Mouse (Mus musculus) neural tube, embryonic 15.5 days (tissue): Measurements from ENCODE around the gene Adamtsl1. TPM values are rescaled to one million over a fixed set of nuclear protein-coding genes. Genes with fewer than 3 reads are reported as not detected.

Source experiments
- ATAC-seq: fragments of 200-750 bp; cut with Nextera tagmentation; 2 replicates; pipeline ENCODE4 v1.8.0; 2017; ENCODE audit warnings: mild to moderate bottlenecking, moderate TSS enrichment, moderate library complexity; ENCODE audit not compliant: low FRiP score
- H3K27ac ChIP-seq: fragments of 300-500 bp; sonication (generic); replicated peaks from 2 replicates; pipeline ENCODE4 v1.5.1; 2015; ENCODE audit warnings: mild to moderate bottlenecking, inconsistent platforms
- H3K27me3 ChIP-seq: fragments of 300-500 bp; sonication (generic); replicated peaks from 2 replicates; pipeline ENCODE4 v1.6.1; 2015; ENCODE audit warnings: inconsistent platforms
- H3K36me3 ChIP-seq: fragments of 300-500 bp; sonication (generic); 2 replicates; pipeline ENCODE4 v1.6.1; 2015; ENCODE audit warnings: inconsistent platforms
- H3K4me1 ChIP-seq: fragments of 300-500 bp; sonication (generic); 2 replicates; pipeline ENCODE4 v1.6.1; 2015; ENCODE audit warnings: inconsistent platforms
- H3K4me2 ChIP-seq: fragments of 300-500 bp; sonication (generic); 2 replicates; pipeline ENCODE4 v1.6.1; 2015; ENCODE audit warnings: inconsistent platforms, mild to moderate bottlenecking, moderate library complexity
- H3K4me3 ChIP-seq: fragments of 300-500 bp; sonication (generic); replicated peaks from 2 replicates; pipeline ENCODE4 v1.5.1; 2015; ENCODE audit warnings: mild to moderate bottlenecking, inconsistent platforms
- H3K9ac ChIP-seq: fragments of 300-500 bp; sonication (generic); replicated peaks from 2 replicates; pipeline ENCODE4 v1.6.1; 2015; ENCODE audit warnings: mild to moderate bottlenecking, inconsistent platforms
- H3K9me3 ChIP-seq: fragments of 300-500 bp; sonication (generic); replicated peaks from 2 replicates; pipeline ENCODE4 v1.6.1; 2016; ENCODE audit warnings: inconsistent platforms
- WGBS: fragments of 180-500 bp; shearing (Covaris S2); methylation state at CpG from one replicate; pipeline ENCODE4 v1.1.7; 2015; ENCODE audit warnings: mixed read lengths; 5-methylcytosine and 5-hydroxymethylcytosine counted together
- polyA plus RNA-seq: library from polyadenylated mRNA; unstranded; fragments of >200 nt; fragmentation: Nextera tagmentation; extraction: Ambion mirVana; gene quantifications from 2 replicates; pipeline ENCODE4 v1.2.1, GENCODE M21; 2015

Adamtsl1 gene
- polyA plus RNA-seq, 1 experiment from 2014 or later = 13.0 TPM

DNA sequence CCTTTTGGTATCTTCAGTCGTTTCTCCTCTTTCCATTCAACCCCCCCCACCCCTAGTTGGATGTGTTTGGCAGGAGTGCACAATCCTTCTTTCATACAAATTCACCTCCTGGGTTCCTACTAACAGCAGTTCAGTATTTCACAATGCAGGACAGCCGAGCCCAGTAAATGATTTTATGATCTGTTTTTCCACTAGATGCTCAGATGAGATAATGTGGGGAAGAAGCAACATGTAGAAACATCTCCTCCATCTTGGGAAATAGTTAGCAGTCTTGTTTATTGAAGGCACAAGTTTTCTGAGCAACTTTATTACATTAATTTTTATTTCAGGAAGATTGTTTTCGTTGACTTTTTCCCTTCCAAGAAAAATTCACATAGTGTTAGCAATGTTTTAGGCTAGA lies 40.7 kb downstream of the Adamtsl1 start:
- no peaks in the 10 kb centered on the region for H3K9me3 ChIP-seq
- no peak overlapping the region for H3K4me2 ChIP-seq
- 55% methylated on average over 3 of the region's 3 CpGs for WGBS

GRCm38 (mm10) chr4:85559753-85560152 lies 45.8 kb downstream of the Adamtsl1 start:
- WGBS = 82% methylated on average over 6 of the region's 6 CpGs
- no peak for ATAC-seq
- no peak overlapping the region for H3K9ac ChIP-seq
- H3K4me2 ChIP-seq = no peak overlapping the region
- no peaks in the 10 kb centered on the region for H3K9me3 ChIP-seq
- no peak overlapping the region for H3K27ac ChIP-seq
- H3K36me3 ChIP-seq = no peaks in the 10 kb centered on the region
- H3K4me3 ChIP-seq = no peak overlapping the region
- H3K27me3 ChIP-seq = no peaks in the 10 kb centered on the region
- H3K4me1 ChIP-seq = no peaks in the 10 kb centered on the region

More for the DNA sequence above, 40.7 kb downstream of the Adamtsl1 start:
- Histone ChIP-seq H3K36me3 (no peaks in the 10 kb centered on the region), H3K4me3 (no peak overlapping the region), H3K27ac (no peak overlapping the region), H3K27me3 (no peaks in the 10 kb centered on the region), H3K9ac (no peak overlapping the region), H3K4me1 (no peaks in the 10 kb centered on the region)
- ATAC-seq = no peak

- ATAC-seq = no peak
- Histone ChIP-seq H3K36me3 (no peaks in the 10 kb centered on the region), H3K4me1 (no peaks in the 10 kb centered on the region), H3K27me3 (no peaks in the 10 kb centered on the region), H3K4me3 (no peak overlapping the region), H3K4me2 (no peak overlapping the region), H3K9me3 (no peaks in the 10 kb centered on the region), H3K27ac (no peak overlapping the region), H3K9ac (no peak overlapping the region)
- WGBS = 78% methylated on average over 2 of the region's 2 CpGs
Observed at GRCm38 (mm10) chr4:85585426-85585825, 71.5 kb downstream of the Adamtsl1 start.

DNA sequence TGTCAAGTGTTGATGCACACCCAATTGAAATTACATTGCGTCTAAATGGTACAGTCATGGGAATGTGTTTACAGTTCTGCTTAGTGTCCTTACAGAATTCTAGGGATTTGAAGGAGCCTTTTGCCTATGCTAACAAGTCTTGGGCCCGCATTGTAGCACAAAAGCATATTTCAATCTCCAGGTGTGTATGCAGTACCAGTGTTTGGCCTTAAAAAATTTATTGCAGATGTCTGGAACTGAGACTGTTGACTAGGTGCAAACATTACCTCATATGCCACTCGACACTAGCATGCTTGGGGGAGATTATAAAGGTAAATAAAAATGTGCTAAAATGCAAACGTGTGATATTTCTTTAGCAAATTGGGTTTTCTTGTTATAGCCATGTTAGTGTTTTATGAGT lies 75.0 kb downstream of the Adamtsl1 start:
- no peak overlapping the region for H3K27ac ChIP-seq
- ATAC-seq = no peak
- H3K9ac ChIP-seq = no peak overlapping the region
- no peak overlapping the region for H3K4me2 ChIP-seq
- no peaks in the 10 kb centered on the region for H3K36me3 ChIP-seq
- no peaks in the 10 kb centered on the region for H3K9me3 ChIP-seq
- H3K4me1 ChIP-seq = no peaks in the 10 kb centered on the region
- 87% methylated on average over 4 of the region's 4 CpGs for WGBS
- H3K27me3 ChIP-seq = no peaks in the 10 kb centered on the region
- H3K4me3 ChIP-seq = no peak overlapping the region

DNA sequence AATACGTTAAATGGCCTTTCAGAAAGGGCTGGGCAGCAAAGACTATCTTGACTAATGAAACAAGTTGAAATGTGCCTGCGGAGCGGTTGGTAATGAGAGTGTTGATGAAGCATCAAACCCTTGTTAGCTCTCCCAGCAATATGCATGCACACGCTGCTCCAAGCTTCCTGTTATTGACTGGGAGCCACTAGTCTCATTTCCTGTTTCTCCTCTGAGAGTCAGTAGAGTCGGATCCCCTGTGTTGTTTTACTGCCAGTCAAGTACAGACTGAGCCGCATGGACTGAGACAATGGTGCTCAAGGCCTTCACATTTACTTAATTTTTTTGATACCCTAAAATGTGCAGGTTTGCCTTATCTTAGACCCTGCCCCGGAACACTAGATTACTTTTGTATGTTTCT lies 77.1 kb downstream of the Adamtsl1 start:
- no peaks in the 10 kb centered on the region for H3K36me3 ChIP-seq
- no peak overlapping the region for H3K27ac ChIP-seq
- no peaks in the 10 kb centered on the region for H3K9me3 ChIP-seq
- no peak overlapping the region for H3K4me2 ChIP-seq
- H3K27me3 ChIP-seq = no peaks in the 10 kb centered on the region
- no peak; the same call in 1 of the 2 replicates for ATAC-seq
- no peak overlapping the region for H3K9ac ChIP-seq
- no peak overlapping the region for H3K4me3 ChIP-seq
- H3K4me1 ChIP-seq = no peaks in the 10 kb centered on the region
- 56% methylated on average over 7 of the region's 7 CpGs for WGBS

DNA sequence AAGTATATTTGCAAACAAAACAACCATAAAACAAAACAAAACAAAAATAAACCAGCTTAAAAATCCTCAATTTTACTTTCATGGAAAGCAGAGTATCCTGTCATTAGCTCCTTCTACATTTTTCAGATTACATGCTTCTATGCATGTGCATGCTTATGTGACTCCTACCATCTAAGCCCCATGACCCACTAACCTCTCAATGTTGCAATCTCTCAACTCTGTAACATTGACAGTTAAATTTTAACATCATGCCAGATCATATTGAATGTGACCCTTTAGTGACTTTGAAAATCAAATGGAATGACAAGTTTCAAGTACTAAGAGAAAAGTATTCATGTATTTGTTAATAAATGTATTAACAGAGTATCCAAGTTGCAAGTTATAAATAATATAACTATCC lies 80.2 kb downstream of the Adamtsl1 start:
- Histone ChIP-seq H3K4me1 (no peaks in the 10 kb centered on the region), H3K4me2 (no peak overlapping the region), H3K27me3 (no peaks in the 10 kb centered on the region), H3K36me3 (no peaks in the 10 kb centered on the region), H3K27ac (no peak overlapping the region), H3K9me3 (no peaks in the 10 kb centered on the region), H3K4me3 (no peak overlapping the region), H3K9ac (no peak overlapping the region)
- ATAC-seq = no peak

GRCm38 (mm10) chr4:85613331-85613730 lies 99.4 kb downstream of the Adamtsl1 start:
- Histone ChIP-seq H3K27ac (no peak overlapping the region), H3K9me3 (no peaks in the 10 kb centered on the region), H3K27me3 (no peaks in the 10 kb centered on the region), H3K36me3 (no peaks in the 10 kb centered on the region), H3K9ac (no peak overlapping the region), H3K4me3 (no peak overlapping the region), H3K4me1 (no peaks in the 10 kb centered on the region), H3K4me2 (no peak overlapping the region)
- no peak for ATAC-seq
- 76% methylated on average over 3 of the region's 3 CpGs for WGBS

DNA sequence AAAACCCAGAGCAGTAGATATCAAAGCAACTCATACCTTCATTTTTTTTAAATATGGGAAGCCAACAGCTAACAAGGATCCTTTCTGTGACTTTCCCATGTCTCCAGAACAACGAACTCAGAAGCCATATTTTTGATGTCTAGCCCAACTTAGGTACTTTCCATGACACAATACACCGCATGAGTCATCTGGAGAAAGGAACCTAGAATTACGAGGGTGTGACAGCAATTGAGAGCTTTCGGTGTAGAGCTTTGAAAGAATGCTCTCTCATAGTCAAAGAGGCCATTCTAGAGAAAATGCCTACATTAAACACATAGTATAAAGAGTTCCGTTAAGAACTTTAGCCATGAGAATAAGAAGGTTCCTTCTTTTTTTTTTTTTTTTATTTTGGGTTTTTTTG lies 104.8 kb downstream of the Adamtsl1 start:
- H3K27me3 ChIP-seq = no peaks in the 10 kb centered on the region
- no peak overlapping the region for H3K9ac ChIP-seq
- 89% methylated on average over 5 of the region's 5 CpGs for WGBS
- no peak for ATAC-seq
- no peak overlapping the region for H3K4me2 ChIP-seq
- no peaks in the 10 kb centered on the region for H3K4me1 ChIP-seq
- no peaks in the 10 kb centered on the region for H3K36me3 ChIP-seq
- H3K9me3 ChIP-seq = no peaks in the 10 kb centered on the region
- H3K4me3 ChIP-seq = no peak overlapping the region
- H3K27ac ChIP-seq = no peak overlapping the region

DNA sequence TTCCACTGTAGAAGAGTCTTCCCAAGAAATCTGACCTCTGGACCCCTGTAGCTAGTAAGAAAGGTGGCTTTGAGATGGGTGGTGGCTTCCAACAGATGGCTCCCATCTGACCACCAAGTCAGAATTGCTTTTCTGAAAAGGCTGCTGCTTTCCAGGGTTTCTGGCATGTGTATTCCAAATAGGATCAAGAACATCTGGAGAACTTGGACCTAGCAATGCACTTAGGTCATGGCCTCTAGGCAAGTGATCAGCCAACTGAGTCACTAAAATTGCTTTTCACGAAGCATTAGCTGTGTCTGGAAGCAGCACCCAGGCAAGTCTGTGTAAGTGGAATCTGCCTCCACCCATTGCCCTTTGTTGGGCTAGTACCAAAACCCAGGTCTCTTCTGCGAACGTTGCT lies 105.3 kb downstream of the Adamtsl1 start:
- no peak for ATAC-seq
- no peaks in the 10 kb centered on the region for H3K4me1 ChIP-seq
- H3K4me2 ChIP-seq = no peak overlapping the region
- no peaks in the 10 kb centered on the region for H3K36me3 ChIP-seq
- no peak overlapping the region for H3K9ac ChIP-seq
- no peaks in the 10 kb centered on the region for H3K27me3 ChIP-seq
- no peaks in the 10 kb centered on the region for H3K9me3 ChIP-seq
- H3K4me3 ChIP-seq = no peak overlapping the region
- no peak overlapping the region for H3K27ac ChIP-seq
- WGBS = 85% methylated on average over 3 of the region's 3 CpGs

DNA sequence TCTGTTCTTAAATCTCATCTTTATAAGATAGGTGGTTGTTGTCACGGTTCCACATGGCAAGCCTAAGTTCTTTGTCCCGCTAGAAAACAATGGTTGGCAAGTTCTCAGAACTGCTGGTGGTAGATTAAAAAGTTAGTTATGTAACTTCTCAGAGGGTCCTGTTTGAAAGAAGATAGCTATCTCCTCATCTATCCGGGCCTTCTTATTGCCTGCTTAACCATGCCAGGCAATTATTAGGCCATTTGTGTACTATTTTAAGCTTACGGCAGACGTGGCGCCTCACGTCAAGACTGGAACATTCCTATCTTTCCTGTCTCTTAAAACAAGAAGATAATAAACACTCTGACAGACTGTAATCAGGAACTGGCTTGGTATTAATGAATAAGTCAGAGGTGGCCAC lies 115.4 kb downstream of the Adamtsl1 start:
- Histone ChIP-seq H3K4me2 (no peak overlapping the region), H3K36me3 (no peaks in the 10 kb centered on the region), H3K27ac (no peak overlapping the region), H3K9me3 (no peaks in the 10 kb centered on the region), H3K4me3 (no peak overlapping the region), H3K27me3 (no peaks in the 10 kb centered on the region), H3K9ac (no peak overlapping the region), H3K4me1 (no peaks in the 10 kb centered on the region)
- no peak for ATAC-seq
- 87% methylated on average over 7 of the region's 7 CpGs for WGBS

GRCm38 (mm10) chr4:85669271-85669670 lies 155.3 kb downstream of the Adamtsl1 start:
- no peaks in the 10 kb centered on the region for H3K9me3 ChIP-seq
- ATAC-seq = no peak
- peaks cover 5% of the 10 kb centered on the region; the same call in 1 of the 2 replicates for H3K4me1 ChIP-seq
- no peak overlapping the region for H3K4me2 ChIP-seq
- 71% methylated on average over 5 of the region's 5 CpGs for WGBS
- H3K36me3 ChIP-seq = no peaks in the 10 kb centered on the region
- no peaks in the 10 kb centered on the region for H3K27me3 ChIP-seq
- no peak overlapping the region for H3K9ac ChIP-seq
- no peak overlapping the region for H3K27ac ChIP-seq
- no peak overlapping the region for H3K4me3 ChIP-seq

DNA sequence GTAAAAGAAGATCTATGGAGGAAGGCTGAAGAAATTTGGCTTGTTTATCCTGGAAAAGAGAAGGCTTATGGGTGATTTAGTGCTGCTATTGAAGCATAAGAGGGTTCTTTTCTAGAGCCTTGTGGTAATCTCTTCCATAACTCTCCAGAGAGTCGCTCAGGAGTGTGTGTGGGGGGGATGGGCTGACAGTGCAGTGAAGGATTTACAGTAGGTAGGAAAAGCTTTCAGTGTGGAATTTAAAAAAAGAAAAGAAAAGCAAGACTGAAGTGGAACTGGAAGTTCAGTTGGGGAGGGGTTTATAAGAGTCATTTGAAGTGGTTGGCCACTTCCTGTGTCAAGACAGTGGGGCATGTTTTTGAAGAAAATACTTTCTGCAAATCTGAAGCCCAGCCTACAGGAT lies 155.8 kb downstream of the Adamtsl1 start:
- 60% methylated on average over 1 of the region's 1 CpGs for WGBS
- peaks cover 5% of the 10 kb centered on the region; the same call in 1 of the 2 replicates for H3K4me1 ChIP-seq

GRCm38 (mm10) chr4:85672290-85672689 lies 158.3 kb downstream of the Adamtsl1 start:
- Histone ChIP-seq H3K9ac (no peak overlapping the region), H3K4me2 (no peak overlapping the region), H3K4me1 (peaks cover 5% of the 10 kb centered on the region; the same call in 1 of the 2 replicates), H3K4me3 (no peak overlapping the region), H3K27me3 (no peaks in the 10 kb centered on the region), H3K9me3 (no peaks in the 10 kb centered on the region), H3K36me3 (no peaks in the 10 kb centered on the region), H3K27ac (no peak overlapping the region)
- ATAC-seq = no peak
- WGBS = 60% methylated on average over 4 of the region's 4 CpGs

More for the DNA sequence above, 155.8 kb downstream of the Adamtsl1 start:
- Histone ChIP-seq H3K27ac (no peak overlapping the region), H3K4me3 (no peak overlapping the region), H3K9me3 (no peaks in the 10 kb centered on the region), H3K27me3 (no peaks in the 10 kb centered on the region), H3K4me2 (no peak overlapping the region), H3K36me3 (no peaks in the 10 kb centered on the region), H3K9ac (no peak overlapping the region)
- no peak for ATAC-seq
